Mouse (Mus musculus) megakaryocyte, embryonic 14.5 days (primary cell): ENCODE results near the gene Mxi1.

Experiments
- FLI1 ChIP-seq: IDR thresholded peaks from 2 replicates; pipeline ENCODE4 v1.6.1; 2012; ENCODE audit warnings: low read length, inconsistent platforms, mixed read lengths
- GATA1 ChIP-seq: IDR thresholded peaks from 3 replicates; pipeline ENCODE4 v1.6.1; 2012; ENCODE audit warnings: mixed read lengths, low read length, inconsistent platforms, borderline replicate concordance

- TF ChIP-seq FLI1 (no peak), GATA1 (no peak)
Observed at GRCm38 (mm10) chr19:53303382-53303781, 6.9 kb upstream of the Mxi1 start.
